Mouse (Mus musculus) liver, adult (tissue): ENCODE measurements around the gene Pigh.

ENCODE experiments used
- GATA4 ChIP-seq: IDR thresholded peaks from 2 replicates; pipeline ENCODE4 v1.6.1; 2014; ENCODE audit warnings: mild to moderate bottlenecking, low read length; ENCODE audit not compliant: insufficient replicate concordance

Gene Pigh

GRCm38 (mm10) chr12:79089182-79089812 lies at the start of gene Pigh:
Gene Pigh (minus strand): TSS chr12:79089651.
- no peak for TF ChIP-seq GATA4

- no peak for TF ChIP-seq GATA4
These were observed 49.5 kb upstream of the Pigh start for GRCm38 (mm10) chr12:79138999-79139398.

GRCm38 (mm10) chr12:79136949-79137348 lies 47.5 kb upstream of the Pigh start:
- no peak for TF ChIP-seq GATA4

GRCm38 (mm10) chr12:79135105-79135504 lies 45.7 kb upstream of the Pigh start:
- no peak for TF ChIP-seq GATA4

- TF ChIP-seq GATA4, result no peak
These were observed 45.2 kb upstream of the Pigh start for GRCm38 (mm10) chr12:79134676-79135075.

GRCm38 (mm10) chr12:79131706-79132460 lies 42.4 kb upstream of the Pigh start:
- TF ChIP-seq GATA4, result no peak

GRCm38 (mm10) chr12:79131178-79131675 lies 41.8 kb upstream of the Pigh start:
- no peak for TF ChIP-seq GATA4

- TF ChIP-seq GATA4, result no peak
These were observed 41.1 kb upstream of the Pigh start, which contains the start of gene Arg2 for GRCm38 (mm10) chr12:79130299-79131177. Gene Arg2 (plus strand): TSS chr12:79130777.

- TF ChIP-seq GATA4, result no peak
These were observed 33.4 kb upstream of the Pigh start for GRCm38 (mm10) chr12:79122820-79123219.

- no peak for TF ChIP-seq GATA4
These were observed 29.5 kb upstream of the Pigh start for GRCm38 (mm10) chr12:79118991-79119390.

- TF ChIP-seq GATA4, result no peak
These were observed 15.9 kb upstream of the Pigh start for GRCm38 (mm10) chr12:79105312-79105711.

GRCm38 (mm10) chr12:79104544-79104943 lies 15.1 kb upstream of the Pigh start:
- no peak for TF ChIP-seq GATA4

- TF ChIP-seq GATA4, result no peak
These were observed 14.3 kb upstream of the Pigh start for GRCm38 (mm10) chr12:79103773-79104172.

- TF ChIP-seq GATA4, result no peak
These were observed 7.8 kb upstream of the Pigh start for GRCm38 (mm10) chr12:79097106-79097752.

GRCm38 (mm10) chr12:79092569-79092968 lies 3.1 kb upstream of the Pigh start:
- no peak for TF ChIP-seq GATA4

- no peak for TF ChIP-seq GATA4
These were observed 16.1 kb downstream of the Pigh start for GRCm38 (mm10) chr12:79073362-79073761.

GRCm38 (mm10) chr12:79072576-79072975 lies 16.9 kb downstream of the Pigh start:
- no peak for TF ChIP-seq GATA4
